Mouse (Mus musculus): ENCODE results near the gene Pgbd1.

- no peak for TF ChIP-seq POLR2A (IDR thresholded peaks at IDR 0.05; ENCODE audit: low read depth, low read length)
- no peak for TF ChIP-seq CTCF (IDR thresholded peaks at IDR 0.05; ENCODE audit: extremely low read depth, insufficient read depth, insufficient read length, insufficient replicate concordance)
Measured at GRCm38 (mm10) chr13:21407969-21408804, 32.7 kb downstream of the Pgbd1 start.
